Mouse (Mus musculus): ENCODE measurements around the gene Vps54. TPM values are rescaled to one million over a fixed set of nuclear protein-coding genes. Genes with fewer than 3 reads are reported as not detected.
"Not testable (repeated sequence)": the region's sequence is repeated elsewhere in the genome, so short reads cannot be mapped to it uniquely, and the experiment has no call there.

Vps54 gene
- total and polyA plus RNA-seq, 3 experiments: 20.4 to 37.5 (median 22.9) TPM

- no peak overlapping the region for H3K4me2 ChIP-seq (ENCODE audit: insufficient read depth, low read depth, poor library complexity, severe bottlenecking)
- TF ChIP-seq MYC (IDR thresholded peaks at IDR 0.05; ENCODE audit: low read depth, low read length) (no peak), IRF4 (IDR thresholded peaks at IDR 0.05; ENCODE audit: low read depth, low read length) (no peak), CTCF (conservative IDR thresholded peaks at IDR 0.05 in 1 of 2, IDR thresholded peaks at IDR 0.05 in 1 of 2; ENCODE audit: low read depth in 2 of 2, low read length in 2 of 2) (no peak), NRF1 (IDR thresholded peaks at IDR 0.05; ENCODE audit: low read depth, low read length) (no peak), SIN3A (IDR thresholded peaks at IDR 0.05; ENCODE audit: low read length) (no peak), E2F4 (IDR thresholded peaks at IDR 0.05; ENCODE audit: insufficient replicate concordance, low read depth, low read length) (no peak), BHLHE40 (IDR thresholded peaks at IDR 0.05; ENCODE audit: low read depth, low read length) (no peak), GABPA (IDR thresholded peaks at IDR 0.05; ENCODE audit: insufficient replicate concordance, low read depth, low read length) (no peak), POLR2AphosphoS2 (IDR thresholded peaks at IDR 0.05; ENCODE audit: low read depth, low read length) (no peak), MEF2A (IDR thresholded peaks at IDR 0.05; ENCODE audit: borderline replicate concordance, low read depth, low read length) (no peak), RCOR1 (conservative IDR thresholded peaks at IDR 0.05; ENCODE audit: low read depth, low read length) (no peak), MXI1 (IDR thresholded peaks at IDR 0.05; ENCODE audit: low read depth, low read length) (no peak), KAT2A (IDR thresholded peaks at IDR 0.05; ENCODE audit: insufficient replicate concordance, low read length) (no peak), NELFE (IDR thresholded peaks at IDR 0.05; ENCODE audit: low read depth, low read length) (no peak), MAFK (IDR thresholded peaks at IDR 0.05; ENCODE audit: insufficient replicate concordance, low read length) (no peak), SMC3 (IDR thresholded peaks at IDR 0.05; ENCODE audit: low read depth, low read length) (no peak), ELF1 (IDR thresholded peaks at IDR 0.05; ENCODE audit: low read depth, low read length) (no peak)
- H3K36me3 ChIP-seq (replicated peaks in 1 of 2; ENCODE audit: control insufficient read depth in 1 of 2, insufficient read depth in 1 of 2, low read length in 1 of 2): no peaks in the 10 kb centered on the region
- dilution Hi-C loops (cut with MboI; ENCODE audit: extremely low pct_ligation_motif_present, extremely low pct_unique_long_range_greater_than_20kb, low sequenced_read_pairs) (no loop called here), in situ Hi-C loops (cut with MboI; ENCODE audit: low pct_ligation_motif_present, low pct_unique_long_range_greater_than_20kb, low sequenced_read_pairs) (no loop called here)
- no peak overlapping the region for H3K9ac ChIP-seq (ENCODE audit: insufficient read depth, low read depth)
- DNase-seq (ENCODE audit: extremely low read depth): no peak
- H3K4me1 ChIP-seq (ENCODE audit: control insufficient read depth in 1 of 2, insufficient read depth in 2 of 2): no peaks in the 10 kb centered on the region
- no peaks in the 10 kb centered on the region for H3K27me3 ChIP-seq (replicated peaks)
- H3K4me3 ChIP-seq (replicated peaks in 1 of 3; ENCODE audit: low read depth in 2 of 3, low read length in 2 of 3, poor library complexity in 1 of 3): no peak overlapping the region
- H3K9me3 ChIP-seq (replicated peaks; ENCODE audit: low read length): no peaks in the 10 kb centered on the region
- H3K79me2 ChIP-seq (replicated peaks; ENCODE audit: control insufficient read depth, extremely low read depth, insufficient read depth, poor library complexity, severe bottlenecking): no peaks in the 10 kb centered on the region
- no peak overlapping the region for H3K27ac ChIP-seq (ENCODE audit: insufficient read depth, low read depth)
Observed at GRCm38 (mm10) chr11:21209046-21209445, 30.0 kb upstream of the Vps54 start.

- DNase-seq (ENCODE audit: extremely low read depth); H3K4me3 ChIP-seq (replicated peaks in 1 of 3; ENCODE audit: low read depth in 2 of 3, low read length in 2 of 3, poor library complexity in 1 of 3); H3K27ac ChIP-seq (ENCODE audit: insufficient read depth, low read depth); H3K4me1 ChIP-seq (ENCODE audit: control insufficient read depth in 1 of 2, insufficient read depth in 2 of 2); H3K4me2 ChIP-seq (ENCODE audit: insufficient read depth, low read depth, poor library complexity, severe bottlenecking); H3K27me3 ChIP-seq (replicated peaks); H3K9me3 ChIP-seq (replicated peaks; ENCODE audit: low read length); H3K9ac ChIP-seq (ENCODE audit: insufficient read depth, low read depth); H3K36me3 ChIP-seq (replicated peaks in 1 of 2; ENCODE audit: control insufficient read depth in 1 of 2, insufficient read depth in 1 of 2, low read length in 1 of 2); dilution Hi-C loops (cut with MboI; ENCODE audit: extremely low pct_ligation_motif_present, extremely low pct_unique_long_range_greater_than_20kb, low sequenced_read_pairs); in situ Hi-C loops (cut with MboI; ENCODE audit: low pct_ligation_motif_present, low pct_unique_long_range_greater_than_20kb, low sequenced_read_pairs); H3K79me2 ChIP-seq (replicated peaks; ENCODE audit: control insufficient read depth, extremely low read depth, insufficient read depth, poor library complexity, severe bottlenecking): not testable (repeated sequence)
Observed at GRCm38 (mm10) chr11:21209701-21210100, 29.4 kb upstream of the Vps54 start.
